Mouse (Mus musculus): ENCODE measurements around the gene Fstl3. TPM values are rescaled to one million over a fixed set of nuclear protein-coding genes. Genes with fewer than 3 reads are reported as not detected.

The Fstl3 gene
- polyA plus RNA-seq, 1 experiment from 2014 or later = 0.63 TPM

- Histone ChIP-seq H3K27ac (ENCODE audit: low read depth) (peak overlapping the region; percentile 64), H3K9ac (replicated peaks) (peak overlapping the region; percentile 46; the same call in 1 of the 2 replicates), H3K9me3 (ENCODE audit: low read length) (no peaks in the 10 kb centered on the region), H3K4me2 (ENCODE audit: low read depth, low read length) (peak overlapping the region; percentile 62), H3K36me3 (replicated peaks; ENCODE audit: insufficient read depth, low read length) (no peaks in the 10 kb centered on the region), H3K4me1 (ENCODE audit: insufficient read depth) (peaks cover 21% of the 10 kb centered on the region), H3K27me3 (ENCODE audit: insufficient read depth, low read length) (no peaks in the 10 kb centered on the region), H3K4me3 (ENCODE audit: low read depth, low read length) (peak overlapping the region; percentile 19; the same call in 1 of the 2 replicates)
- TF ChIP-seq CTCF (IDR thresholded peaks at IDR 0.05; ENCODE audit: low read depth) (no peak), EP300 (IDR thresholded peaks at IDR 0.05; ENCODE audit: low read depth) (no peak)
- 39% methylated on average over 11 of the region's 11 CpGs for WGBS (ENCODE audit: insufficient replicate concordance)
- ATAC-seq (peak; percentile 82), DNase-seq (peak; percentile 87)
Observed at GRCm38 (mm10) chr10:79802331-79802971, 25.4 kb downstream of the Fstl3 start.

- Histone ChIP-seq H3K4me2 (ENCODE audit: low read depth, low read length) (no peak overlapping the region), H3K27me3 (ENCODE audit: insufficient read depth, low read length) (no peaks in the 10 kb centered on the region), H3K9ac (replicated peaks) (no peak overlapping the region), H3K9me3 (ENCODE audit: low read length) (no peaks in the 10 kb centered on the region), H3K4me1 (ENCODE audit: insufficient read depth) (peaks cover 22% of the 10 kb centered on the region), H3K36me3 (replicated peaks; ENCODE audit: insufficient read depth, low read length) (no peaks in the 10 kb centered on the region), H3K4me3 (ENCODE audit: low read depth, low read length) (no peak overlapping the region), H3K27ac (ENCODE audit: low read depth) (no peak overlapping the region; the same call in 1 of the 2 replicates)
- ATAC-seq (no peak), DNase-seq (peak; percentile 39)
- no peak for TF ChIP-seq EP300 (IDR thresholded peaks at IDR 0.05; ENCODE audit: low read depth)
- TF ChIP-seq CTCF (IDR thresholded peaks at IDR 0.05; ENCODE audit: low read depth) = no peak
- WGBS (ENCODE audit: insufficient replicate concordance) = 49% methylated on average over 29 of the region's 29 CpGs
Observed at GRCm38 (mm10) chr10:79803716-79804323, 26.7 kb downstream of the Fstl3 start.

DNA sequence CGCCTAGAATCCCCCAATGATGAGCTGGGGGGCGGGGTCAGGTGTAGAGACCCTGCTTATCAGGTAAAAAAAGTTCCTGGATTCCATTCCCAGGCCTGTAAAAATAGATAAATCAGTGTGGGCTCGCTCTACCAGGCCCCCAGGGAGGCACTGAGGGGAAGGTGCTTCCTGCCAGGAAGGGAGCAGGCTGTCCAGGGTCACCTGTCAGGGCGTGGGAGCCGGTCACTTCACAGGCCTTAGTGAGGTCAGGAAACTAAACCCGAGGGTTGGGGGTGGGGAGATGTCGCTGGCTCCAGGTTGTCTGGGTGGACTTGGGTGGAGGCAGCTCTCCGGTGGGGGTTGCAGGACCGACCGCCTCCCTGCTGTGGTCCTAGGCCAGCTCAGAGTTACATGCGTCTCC, 28.6 kb downstream of the Fstl3 start:
- TF ChIP-seq CTCF (IDR thresholded peaks at IDR 0.05; ENCODE audit: low read depth) = no peak
- TF ChIP-seq EP300 (IDR thresholded peaks at IDR 0.05; ENCODE audit: low read depth) = no peak
- Histone ChIP-seq H3K4me1 (ENCODE audit: insufficient read depth) (peaks cover 27% of the 10 kb centered on the region), H3K27me3 (ENCODE audit: insufficient read depth, low read length) (no peaks in the 10 kb centered on the region), H3K4me2 (ENCODE audit: low read depth, low read length) (no peak overlapping the region), H3K36me3 (replicated peaks; ENCODE audit: insufficient read depth, low read length) (no peaks in the 10 kb centered on the region), H3K4me3 (ENCODE audit: low read depth, low read length) (no peak overlapping the region), H3K9ac (replicated peaks) (peak overlapping the region; percentile 21; the same call in 1 of the 2 replicates), H3K9me3 (ENCODE audit: low read length) (no peaks in the 10 kb centered on the region), H3K27ac (ENCODE audit: low read depth) (no peak overlapping the region)
- WGBS (ENCODE audit: insufficient replicate concordance) = 41% methylated on average over 11 of the region's 11 CpGs
- DNase-seq (no peak), ATAC-seq (no peak)

DNA sequence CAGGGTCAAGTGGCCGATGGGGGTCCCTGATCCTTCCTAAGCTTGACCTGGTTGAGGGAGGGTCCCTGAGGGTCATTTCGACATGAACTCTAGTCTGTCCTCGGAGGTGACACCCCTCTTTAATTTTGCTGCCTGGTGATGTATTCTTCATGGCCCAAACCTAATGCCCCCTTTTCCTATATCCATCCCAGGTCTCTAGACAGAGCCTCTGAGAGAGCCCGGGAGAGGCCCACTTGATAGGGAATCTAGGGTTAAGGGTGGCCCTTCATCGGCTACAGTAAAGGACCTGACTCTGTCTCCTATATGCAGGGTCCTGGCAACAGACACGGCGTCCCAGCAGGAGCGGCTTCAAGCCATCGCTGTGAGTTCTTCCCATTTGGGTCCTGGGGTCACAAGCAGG, 29.3 kb downstream of the Fstl3 start:
- no peak overlapping the region for H3K9ac ChIP-seq (replicated peaks)
- H3K4me1 ChIP-seq (ENCODE audit: insufficient read depth) = peaks cover 27% of the 10 kb centered on the region
- WGBS (ENCODE audit: insufficient replicate concordance) = 74% methylated on average over 9 of the region's 9 CpGs
- no peak overlapping the region for H3K4me2 ChIP-seq (ENCODE audit: low read depth, low read length)
- H3K4me3 ChIP-seq (ENCODE audit: low read depth, low read length) = no peak overlapping the region
- no peak for DNase-seq
- no peak for TF ChIP-seq EP300 (IDR thresholded peaks at IDR 0.05; ENCODE audit: low read depth)
- TF ChIP-seq CTCF (IDR thresholded peaks at IDR 0.05; ENCODE audit: low read depth) = no peak
- H3K27me3 ChIP-seq (ENCODE audit: insufficient read depth, low read length) = no peaks in the 10 kb centered on the region
- ATAC-seq = no peak
- no peak overlapping the region for H3K27ac ChIP-seq (ENCODE audit: low read depth)
- no peaks in the 10 kb centered on the region for H3K9me3 ChIP-seq (ENCODE audit: low read length)
- no peaks in the 10 kb centered on the region for H3K36me3 ChIP-seq (replicated peaks; ENCODE audit: insufficient read depth, low read length)

DNA sequence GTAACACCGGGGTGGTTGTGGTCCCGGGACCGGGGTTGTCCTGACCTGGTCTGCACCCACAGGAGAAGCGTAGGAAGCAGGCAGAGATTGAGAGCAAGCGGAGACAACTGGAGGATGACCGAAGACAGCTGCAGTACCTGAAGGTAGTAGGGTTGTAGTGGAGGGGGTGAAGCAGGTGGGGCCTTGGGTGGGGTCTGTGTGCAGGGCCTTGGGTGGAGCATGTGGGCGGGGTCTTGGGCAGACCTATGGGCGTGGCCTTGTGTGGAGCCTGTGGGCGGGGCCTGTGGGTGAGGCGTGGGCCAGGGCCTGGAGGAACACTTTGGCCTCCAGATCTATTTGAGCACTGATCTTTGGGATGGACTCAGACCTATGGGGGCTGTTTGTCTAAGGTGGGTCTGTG, 29.9 kb downstream of the Fstl3 start:
- WGBS (ENCODE audit: insufficient replicate concordance) = 70% methylated on average over 10 of the region's 10 CpGs
- Histone ChIP-seq H3K4me1 (ENCODE audit: insufficient read depth) (peaks cover 24% of the 10 kb centered on the region), H3K4me2 (ENCODE audit: low read depth, low read length) (no peak overlapping the region), H3K36me3 (replicated peaks; ENCODE audit: insufficient read depth, low read length) (no peaks in the 10 kb centered on the region), H3K27me3 (ENCODE audit: insufficient read depth, low read length) (no peaks in the 10 kb centered on the region), H3K27ac (ENCODE audit: low read depth) (no peak overlapping the region), H3K9ac (replicated peaks) (no peak overlapping the region), H3K4me3 (ENCODE audit: low read depth, low read length) (no peak overlapping the region), H3K9me3 (ENCODE audit: low read length) (no peaks in the 10 kb centered on the region)
- no peak for ATAC-seq
- TF ChIP-seq EP300 (IDR thresholded peaks at IDR 0.05; ENCODE audit: low read depth) = no peak
- TF ChIP-seq CTCF (IDR thresholded peaks at IDR 0.05; ENCODE audit: low read depth) = no peak
- DNase-seq = peak; percentile 56

DNA sequence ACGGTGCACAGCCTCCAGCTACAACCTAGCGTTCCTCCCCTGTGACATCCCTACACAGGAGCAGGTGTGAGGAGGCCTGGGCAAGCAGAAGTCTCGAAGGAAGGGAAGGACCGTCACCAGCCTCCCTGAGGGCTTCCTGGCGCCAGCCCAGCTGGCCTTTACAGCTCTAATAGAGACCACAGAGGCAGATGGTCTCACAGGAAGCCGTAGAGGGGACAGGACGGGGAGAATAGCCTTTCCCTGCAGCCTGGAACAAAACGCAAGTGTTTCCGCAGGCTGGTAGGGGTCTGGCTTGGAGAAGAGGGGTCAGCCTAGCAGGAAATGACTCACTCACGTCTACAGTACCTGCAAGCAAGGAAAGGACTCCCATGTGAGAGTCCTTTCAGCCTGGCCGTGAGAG, 30.8 kb downstream of the Fstl3 start:
- no peak for TF ChIP-seq CTCF (IDR thresholded peaks at IDR 0.05; ENCODE audit: low read depth)
- no peak for TF ChIP-seq EP300 (IDR thresholded peaks at IDR 0.05; ENCODE audit: low read depth)
- Histone ChIP-seq H3K9me3 (ENCODE audit: low read length) (no peaks in the 10 kb centered on the region), H3K4me1 (ENCODE audit: insufficient read depth) (peaks cover 16% of the 10 kb centered on the region), H3K27ac (ENCODE audit: low read depth) (no peak overlapping the region), H3K27me3 (ENCODE audit: insufficient read depth, low read length) (no peaks in the 10 kb centered on the region), H3K4me3 (ENCODE audit: low read depth, low read length) (no peak overlapping the region), H3K4me2 (ENCODE audit: low read depth, low read length) (no peak overlapping the region), H3K9ac (replicated peaks) (no peak overlapping the region), H3K36me3 (replicated peaks; ENCODE audit: insufficient read depth, low read length) (no peaks in the 10 kb centered on the region)
- DNase-seq = no peak
- ATAC-seq = 0 out of 2 replicates have a peak, but pooled peaks have one; percentile 7
- WGBS (ENCODE audit: insufficient replicate concordance) = 56% methylated on average over 11 of the region's 11 CpGs

All from liver, postnatal 0 days (tissue).